Mouse (Mus musculus) left cerebral cortex, postnatal 10 days (tissue): ENCODE results near the gene Myo1a. TPM values are rescaled to one million over a fixed set of nuclear protein-coding genes. Genes with fewer than 3 reads are reported as not detected.
A peak's percentile ranks its signal among the peaks of the same experiment; 100 is the strongest.
"Not testable (repeated sequence)": the region's sequence is repeated elsewhere in the genome, so short reads cannot be mapped to it uniquely, and the experiment has no call there.

Experiments used
- DNase-seq, 2 experiments: peaks; one replicate each; pipeline ENCODE4 v3.0.0; 2021 to 2022; ENCODE audit warnings: low spot score in 2 of 2, mixed read lengths in 1 of 2; ENCODE audit errors: extremely low spot score in 1 of 2
- intact Hi-C: fragments of 180-260 bp; cut with DNase I; formaldehyde crosslinking; loops from one replicate; pipeline ENCODE4 v1.15.1; 2025
- total RNA-seq, 2 experiments: library from RNA; stranded (reverse); gene quantifications; 2 replicates each; pipeline ENCODE4 v1.2.3; 2021

The Myo1a gene
- total RNA-seq: under 1 TPM; 0.28 TPM

- no peak for DNase-seq
- intact Hi-C loops: no loop called here
Observed at GRCm38 (mm10) chr10:127704766-127705220, at the start of gene Myo1a. Gene Myo1a, plus strand, starts transcription at chr10:127705170.

- intact Hi-C loops, DNase-seq: not testable (repeated sequence)
Observed at GRCm38 (mm10) chr10:127657617-127658016, 47.4 kb upstream of the Myo1a start.

GRCm38 (mm10) chr10:127658076-127658475, 46.9 kb upstream of the Myo1a start:
- DNase-seq: no peak
- intact Hi-C loops: no loop called here

- DNase-seq: no peak
- intact Hi-C loops: no loop called here
Observed at GRCm38 (mm10) chr10:127659551-127659950, 45.4 kb upstream of the Myo1a start.

- intact Hi-C loops: no loop called here
- DNase-seq: peak in 1 of 2 experiments; percentile 55
Observed at GRCm38 (mm10) chr10:127661291-127661914, 43.6 kb upstream of the Myo1a start.

- peak in 1 of 2 experiments; percentile 84 for DNase-seq
- intact Hi-C loops: no loop called here
Observed at GRCm38 (mm10) chr10:127661915-127662663, 42.9 kb upstream of the Myo1a start.

- intact Hi-C loops: no loop called here
- peak in 1 of 2 experiments; percentile 66 for DNase-seq
Observed at GRCm38 (mm10) chr10:127662666-127663253, 42.2 kb upstream of the Myo1a start.

- DNase-seq: peak in 1 of 2 experiments; percentile 42
- intact Hi-C loops: no loop called here
Observed at GRCm38 (mm10) chr10:127663590-127663989, 41.4 kb upstream of the Myo1a start.

- intact Hi-C loops: no loop called here
Observed at GRCm38 (mm10) chr10:127664166-127664565, 40.8 kb upstream of the Myo1a start.

GRCm38 (mm10) chr10:127664891-127665290, 40.1 kb upstream of the Myo1a start:
- peak in 1 of 2 experiments; percentile 31 for DNase-seq
- intact Hi-C loops: no loop called here

More at GRCm38 (mm10) chr10:127664166-127664565, 40.8 kb upstream of the Myo1a start:
- peak in 1 of 2 experiments; percentile 32 for DNase-seq

- peak in 1 of 2 experiments; percentile 37 for DNase-seq
- intact Hi-C loops: no loop called here
Observed at GRCm38 (mm10) chr10:127665366-127666181, 39.4 kb upstream of the Myo1a start.

- DNase-seq: peak in 1 of 2 experiments; percentile 92
- intact Hi-C loops: no loop called here
Observed at GRCm38 (mm10) chr10:127666501-127667268, 38.3 kb upstream of the Myo1a start, which contains the start of gene Nemp1. Gene Nemp1, plus strand, starts transcription at chr10:127666901.

- intact Hi-C loops: no loop called here
Observed at GRCm38 (mm10) chr10:127667269-127668092, 37.5 kb upstream of the Myo1a start.

GRCm38 (mm10) chr10:127668093-127669050, 36.6 kb upstream of the Myo1a start, which contains the start of gene Nab2:
Gene Nab2, minus strand, starts transcription at chr10:127668568.
- DNase-seq: peak in 1 of 2 experiments; percentile 90
- intact Hi-C loops: no loop called here

More at GRCm38 (mm10) chr10:127667269-127668092, 37.5 kb upstream of the Myo1a start:
- DNase-seq: peak in 1 of 2 experiments; percentile 96

- intact Hi-C loops: no loop called here
- DNase-seq: peak; percentile 71 to 78
Observed at GRCm38 (mm10) chr10:127669170-127669569, 35.8 kb upstream of the Myo1a start.

- intact Hi-C loops: no loop called here
- no peak for DNase-seq
Observed at GRCm38 (mm10) chr10:127670185-127670584, 34.8 kb upstream of the Myo1a start.
